Mouse (Mus musculus): ENCODE measurements around the gene Map2k3. TPM values are rescaled to one million over a fixed set of nuclear protein-coding genes. Genes with fewer than 3 reads are reported as not detected.

The Map2k3 gene
- polyA plus RNA-seq, 1 experiment from 2014 or later: 134 TPM

GRCm38 (mm10) chr11:60920021-60920420 is 11.8 kb upstream of the Map2k3 start:
- Histone ChIP-seq H3K9ac (ENCODE audit: low read depth, low read length) (no peak overlapping the region), H3K9me3 (replicated peaks; ENCODE audit: control insufficient read depth, low read length) (no peaks in the 10 kb centered on the region), H3K27me3 (ENCODE audit: control insufficient read depth, insufficient read depth, low read depth, low read length) (no peaks in the 10 kb centered on the region), H3K27ac (ENCODE audit: low read length) (no peak overlapping the region), H3K4me1 (ENCODE audit: control insufficient read depth, low read depth, low read length) (peaks cover 58% of the 10 kb centered on the region), H3K4me2 (ENCODE audit: low read depth, low read length) (no peak overlapping the region), H3K36me3 (ENCODE audit: control insufficient read depth, insufficient read depth) (no peaks in the 10 kb centered on the region), H3K4me3 (ENCODE audit: low read depth, low read length) (no peak overlapping the region)
- 35% methylated on average over 2 of the region's 2 CpGs for WGBS (ENCODE audit: insufficient replicate concordance)
- no peak for ATAC-seq (ENCODE audit: low read depth)

- no peaks in the 10 kb centered on the region for H3K27me3 ChIP-seq (ENCODE audit: control insufficient read depth, insufficient read depth, low read depth, low read length)
- no peak overlapping the region for H3K4me3 ChIP-seq (ENCODE audit: low read depth, low read length)
- H3K36me3 ChIP-seq (ENCODE audit: control insufficient read depth, insufficient read depth): no peaks in the 10 kb centered on the region
- H3K9me3 ChIP-seq (replicated peaks; ENCODE audit: control insufficient read depth, low read length): no peaks in the 10 kb centered on the region
- H3K27ac ChIP-seq (ENCODE audit: low read length): peak overlapping the region; percentile 27
- peak overlapping the region; percentile 32 for H3K9ac ChIP-seq (ENCODE audit: low read depth, low read length)
- H3K4me2 ChIP-seq (ENCODE audit: low read depth, low read length): peak overlapping the region; percentile 40
- ATAC-seq (ENCODE audit: low read depth): peak; percentile 52
- peaks cover 71% of the 10 kb centered on the region for H3K4me1 ChIP-seq (ENCODE audit: control insufficient read depth, low read depth, low read length)
- 48% methylated on average over 1 of the region's 1 CpGs for WGBS (ENCODE audit: insufficient replicate concordance)
Measured at GRCm38 (mm10) chr11:60922195-60922594, 9.6 kb upstream of the Map2k3 start.

- Histone ChIP-seq H3K4me1 (ENCODE audit: control insufficient read depth, low read depth, low read length) (peaks cover 74% of the 10 kb centered on the region), H3K9ac (ENCODE audit: low read depth, low read length) (0 out of 2 replicates have a peak overlapping the region, but pooled peaks have one; percentile 32), H3K27ac (ENCODE audit: low read length) (peak overlapping the region; percentile 27; the same call in 1 of the 2 replicates), H3K4me2 (ENCODE audit: low read depth, low read length) (peak overlapping the region; percentile 40; the same call in 1 of the 2 replicates), H3K36me3 (ENCODE audit: control insufficient read depth, insufficient read depth) (no peaks in the 10 kb centered on the region), H3K4me3 (ENCODE audit: low read depth, low read length) (no peak overlapping the region), H3K9me3 (replicated peaks; ENCODE audit: control insufficient read depth, low read length) (no peaks in the 10 kb centered on the region), H3K27me3 (ENCODE audit: control insufficient read depth, insufficient read depth, low read depth, low read length) (no peaks in the 10 kb centered on the region)
- ATAC-seq (ENCODE audit: low read depth): no peak
- WGBS (ENCODE audit: insufficient replicate concordance): 81% methylated on average over 5 of the region's 5 CpGs
Measured at GRCm38 (mm10) chr11:60922964-60923363, 8.9 kb upstream of the Map2k3 start.

- H3K4me1 ChIP-seq (ENCODE audit: control insufficient read depth, low read depth, low read length): peaks cover 74% of the 10 kb centered on the region
- peak overlapping the region; percentile 23 for H3K4me3 ChIP-seq (ENCODE audit: low read depth, low read length)
- ATAC-seq (ENCODE audit: low read depth): peak; percentile 95
- H3K36me3 ChIP-seq (ENCODE audit: control insufficient read depth, insufficient read depth): no peaks in the 10 kb centered on the region
- H3K4me2 ChIP-seq (ENCODE audit: low read depth, low read length): peak overlapping the region; percentile 69
- no peaks in the 10 kb centered on the region for H3K9me3 ChIP-seq (replicated peaks; ENCODE audit: control insufficient read depth, low read length)
- H3K9ac ChIP-seq (ENCODE audit: low read depth, low read length): peak overlapping the region; percentile 58
- H3K27me3 ChIP-seq (ENCODE audit: control insufficient read depth, insufficient read depth, low read depth, low read length): no peaks in the 10 kb centered on the region
- peak overlapping the region; percentile 91 for H3K27ac ChIP-seq (ENCODE audit: low read length)
- 35% methylated on average over 6 of the region's 6 CpGs for WGBS (ENCODE audit: insufficient replicate concordance)
Measured at GRCm38 (mm10) chr11:60924498-60924897, 7.3 kb upstream of the Map2k3 start.

- peak overlapping the region; percentile 23 for H3K4me3 ChIP-seq (ENCODE audit: low read depth, low read length)
- peak overlapping the region; percentile 69 for H3K4me2 ChIP-seq (ENCODE audit: low read depth, low read length)
- H3K36me3 ChIP-seq (ENCODE audit: control insufficient read depth, insufficient read depth): no peaks in the 10 kb centered on the region
- H3K4me1 ChIP-seq (ENCODE audit: control insufficient read depth, low read depth, low read length): peaks cover 70% of the 10 kb centered on the region
- peak overlapping the region; percentile 58 for H3K9ac ChIP-seq (ENCODE audit: low read depth, low read length)
- no peaks in the 10 kb centered on the region for H3K9me3 ChIP-seq (replicated peaks; ENCODE audit: control insufficient read depth, low read length)
- ATAC-seq (ENCODE audit: low read depth): peak; percentile 61
- 57% methylated on average over 1 of the region's 1 CpGs for WGBS (ENCODE audit: insufficient replicate concordance)
- H3K27ac ChIP-seq (ENCODE audit: low read length): peak overlapping the region; percentile 91
- H3K27me3 ChIP-seq (ENCODE audit: control insufficient read depth, insufficient read depth, low read depth, low read length): no peaks in the 10 kb centered on the region
Measured at GRCm38 (mm10) chr11:60924981-60925380, 6.9 kb upstream of the Map2k3 start.

GRCm38 (mm10) chr11:60927264-60927663 is 4.6 kb upstream of the Map2k3 start:
- Histone ChIP-seq H3K4me3 (ENCODE audit: low read depth, low read length) (no peak overlapping the region), H3K27ac (ENCODE audit: low read length) (0 out of 2 replicates have a peak overlapping the region, but pooled peaks have one; percentile 50), H3K4me1 (ENCODE audit: control insufficient read depth, low read depth, low read length) (peaks cover 64% of the 10 kb centered on the region)

GRCm38 (mm10) chr11:60930724-60931281 is 1.0 kb upstream of the Map2k3 start:
- no peak overlapping the region for H3K27ac ChIP-seq (ENCODE audit: low read length)
- H3K4me2 ChIP-seq (ENCODE audit: low read depth, low read length): peak overlapping the region; percentile 92
- no peaks in the 10 kb centered on the region for H3K9me3 ChIP-seq (replicated peaks; ENCODE audit: control insufficient read depth, low read length)
- 21% methylated on average over 7 of the region's 7 CpGs for WGBS (ENCODE audit: insufficient replicate concordance)
- peaks cover 3% of the 10 kb centered on the region for H3K36me3 ChIP-seq (ENCODE audit: control insufficient read depth, insufficient read depth)
- H3K27me3 ChIP-seq (ENCODE audit: control insufficient read depth, insufficient read depth, low read depth, low read length): no peaks in the 10 kb centered on the region
- H3K4me3 ChIP-seq (ENCODE audit: low read depth, low read length): peak overlapping the region; percentile 97
- no peak for ATAC-seq (ENCODE audit: low read depth)
- H3K4me1 ChIP-seq (ENCODE audit: control insufficient read depth, low read depth, low read length): peaks cover 60% of the 10 kb centered on the region
- peak overlapping the region; percentile 76 for H3K9ac ChIP-seq (ENCODE audit: low read depth, low read length)

More at GRCm38 (mm10) chr11:60927264-60927663, 4.6 kb upstream of the Map2k3 start:
- Histone ChIP-seq H3K9me3 (replicated peaks; ENCODE audit: control insufficient read depth, low read length) (no peaks in the 10 kb centered on the region), H3K4me2 (ENCODE audit: low read depth, low read length) (peak overlapping the region; percentile 34), H3K36me3 (ENCODE audit: control insufficient read depth, insufficient read depth) (no peaks in the 10 kb centered on the region), H3K27me3 (ENCODE audit: control insufficient read depth, insufficient read depth, low read depth, low read length) (no peaks in the 10 kb centered on the region), H3K9ac (ENCODE audit: low read depth, low read length) (peak overlapping the region; percentile 10; the same call in 1 of the 2 replicates)
- under 1% methylated on average over 9 of the region's 9 CpGs for WGBS (ENCODE audit: insufficient replicate concordance)
- peak; percentile 30 for ATAC-seq (ENCODE audit: low read depth)

- peak overlapping the region; percentile 52 for H3K27ac ChIP-seq (ENCODE audit: low read length)
- H3K27me3 ChIP-seq (ENCODE audit: control insufficient read depth, insufficient read depth, low read depth, low read length): no peaks in the 10 kb centered on the region
- no peaks in the 10 kb centered on the region for H3K9me3 ChIP-seq (replicated peaks; ENCODE audit: control insufficient read depth, low read length)
- H3K4me1 ChIP-seq (ENCODE audit: control insufficient read depth, low read depth, low read length): peaks cover 62% of the 10 kb centered on the region
- peak overlapping the region; percentile 76 for H3K9ac ChIP-seq (ENCODE audit: low read depth, low read length)
- WGBS (ENCODE audit: insufficient replicate concordance): 2% methylated on average over 30 of the region's 30 CpGs
- H3K4me3 ChIP-seq (ENCODE audit: low read depth, low read length): peak overlapping the region; percentile 97
- H3K4me2 ChIP-seq (ENCODE audit: low read depth, low read length): peak overlapping the region; percentile 92
- peaks cover 3% of the 10 kb centered on the region for H3K36me3 ChIP-seq (ENCODE audit: control insufficient read depth, insufficient read depth)
- ATAC-seq (ENCODE audit: low read depth): 0 out of 2 replicates have a peak, but pooled peaks have one; percentile 0
Measured at GRCm38 (mm10) chr11:60931282-60931868, 458 bp upstream of the Map2k3 start.

GRCm38 (mm10) chr11:60932503-60933020 is 729 bp downstream of the Map2k3 start:
- no peak for ATAC-seq (ENCODE audit: low read depth)
- Histone ChIP-seq H3K36me3 (ENCODE audit: control insufficient read depth, insufficient read depth) (peaks cover 3% of the 10 kb centered on the region), H3K4me3 (ENCODE audit: low read depth, low read length) (peak overlapping the region; percentile 97), H3K4me1 (ENCODE audit: control insufficient read depth, low read depth, low read length) (peaks cover 62% of the 10 kb centered on the region), H3K27ac (ENCODE audit: low read length) (peak overlapping the region; percentile 92), H3K9me3 (replicated peaks; ENCODE audit: control insufficient read depth, low read length) (no peaks in the 10 kb centered on the region), H3K27me3 (ENCODE audit: control insufficient read depth, insufficient read depth, low read depth, low read length) (no peaks in the 10 kb centered on the region), H3K9ac (ENCODE audit: low read depth, low read length) (peak overlapping the region; percentile 99), H3K4me2 (ENCODE audit: low read depth, low read length) (peak overlapping the region; percentile 71)
- 2% methylated on average over 7 of the region's 7 CpGs for WGBS (ENCODE audit: insufficient replicate concordance)

Measured in liver, embryonic 16.5 days (tissue).